Mouse (Mus musculus) G1E (cell line): Measurements from ENCODE around the gene Trim16. TPM values are rescaled to one million over a fixed set of nuclear protein-coding genes. Genes with fewer than 3 reads are reported as not detected.

Experiments used
- ATAC-seq: 2 replicates; pipeline ENCODE4 v1.8.0; 2016; ENCODE audit warnings: mild to moderate bottlenecking; ENCODE audit not compliant: insufficient number of reproducible peaks, poor library complexity, low FRiP score, severe bottlenecking; ENCODE audit errors: extremely low read depth
- DNase-seq: peaks from one replicate; pipeline ENCODE4 v3.0.0; 2012; ENCODE audit warnings: low spot score
- H3K27me3 ChIP-seq: 2 replicates; pipeline ENCODE4 v1.6.1; 2012; ENCODE audit warnings: mild to moderate bottlenecking, low read length, inconsistent platforms; ENCODE audit not compliant: insufficient read depth
- H3K36me3 ChIP-seq: replicated peaks from 2 replicates; pipeline ENCODE3; 2012; ENCODE audit warnings: mild to moderate bottlenecking, inconsistent platforms
- H3K4me1 ChIP-seq: 2 replicates; pipeline ENCODE4 v1.6.1; 2012; ENCODE audit warnings: low read depth, low read length, inconsistent platforms, mixed read lengths; ENCODE audit not compliant: insufficient read depth
- H3K4me3 ChIP-seq: 2 replicates; pipeline ENCODE4 v1.5.1; 2012; ENCODE audit warnings: low read depth, mild to moderate bottlenecking, inconsistent platforms, low read length, moderate library complexity, mixed read lengths
- H3K9me3 ChIP-seq: replicated peaks from 2 replicates; pipeline ENCODE4 v1.6.1; 2012; ENCODE audit warnings: inconsistent platforms
- CTCF ChIP-seq: IDR thresholded peaks from 2 replicates; pipeline ENCODE4 v1.5.1; 2012; ENCODE audit warnings: low read depth, low read length, inconsistent platforms, mixed read lengths
- GATA1 ChIP-seq: IDR thresholded peaks from 2 replicates; pipeline ENCODE4 v1.6.1; 2012; ENCODE audit warnings: borderline replicate concordance, low read length, inconsistent platforms, mixed read lengths
- GATA2 ChIP-seq: IDR thresholded peaks from 2 replicates; pipeline ENCODE4 v1.6.1; 2012; ENCODE audit warnings: low read depth, low read length, inconsistent platforms, borderline replicate concordance
- POLR2AphosphoS5 ChIP-seq: IDR thresholded peaks from 2 replicates; pipeline ENCODE4 v1.6.1; 2012; ENCODE audit warnings: low read depth, low read length, inconsistent platforms; ENCODE audit not compliant: insufficient replicate concordance
- TAL1 ChIP-seq: conservative IDR thresholded peaks from 2 replicates; pipeline ENCODE4 v1.6.1; 2012; ENCODE audit warnings: low read depth, low read length, inconsistent platforms, mixed read lengths
- polyA plus RNA-seq: library from polyadenylated mRNA; stranded (reverse); fragments of >175 nt; gene quantifications from 2 replicates; pipeline ENCODE4 v1.2.3, GENCODE M21; 2012
- total RNA-seq, 2 experiments: library from RNA; stranded (forward) in 1 of 2; stranded (reverse) in 1 of 2; fragments of 200-1000 nt in 1 of 2; fragments of >200 nt in 1 of 2; fragmentation: Nextera tagmentation in 1 of 2; gene quantifications; 2 replicates each; pipeline ENCODE4 v1.2.3; 2014 to 2017

The Trim16 gene
- total RNA-seq (2014; fragmentation: Nextera tagmentation), result not detected in 2 replicates
- 0.05 TPM in 1 of 2 replicates, not detected in the other for total RNA-seq (2017)
- polyA plus RNA-seq, result not detected in 2 replicates

DNA sequence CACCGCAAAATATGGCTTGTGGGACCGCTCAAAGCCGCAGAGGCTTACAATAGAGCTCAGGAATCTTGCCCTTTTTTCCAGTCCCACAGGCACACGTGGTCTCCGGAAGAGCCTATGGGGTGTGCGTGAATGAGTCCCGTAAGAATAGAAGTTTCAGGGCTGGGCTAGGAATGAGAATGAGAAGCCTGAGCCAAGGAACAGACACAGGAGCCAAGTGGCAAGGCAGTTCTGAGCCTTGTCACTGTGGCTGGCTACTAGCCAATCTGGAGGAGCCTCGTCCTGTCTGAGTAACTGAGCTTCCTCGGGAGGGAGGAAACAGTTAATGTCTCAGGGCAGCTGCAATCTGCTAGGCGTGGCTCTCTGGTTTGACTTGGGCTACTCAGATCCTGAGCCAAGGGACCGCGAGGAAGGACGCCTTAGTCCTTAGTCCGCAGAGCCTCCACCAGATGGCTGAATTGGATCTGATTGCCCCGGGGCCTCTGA is at the start of gene Trim16:
Trim16 (plus strand) TSS at position 173 of the 483 bp plus-strand sequence.
- ATAC-seq (no peak), DNase-seq (peak; percentile 12)
- TF ChIP-seq POLR2AphosphoS5, result no peak
- TF ChIP-seq GATA1, result no peak
- TF ChIP-seq GATA2, result no peak
- TF ChIP-seq CTCF, result no peak
- no peak for TF ChIP-seq TAL1
- Histone ChIP-seq H3K27me3 (peaks cover 5% of the 10 kb centered on the region), H3K36me3 (no peaks in the 10 kb centered on the region), H3K4me1 (no peaks in the 10 kb centered on the region), H3K9me3 (no peaks in the 10 kb centered on the region), H3K4me3 (peak within 1 kb of the TSS; percentile 42)

DNA sequence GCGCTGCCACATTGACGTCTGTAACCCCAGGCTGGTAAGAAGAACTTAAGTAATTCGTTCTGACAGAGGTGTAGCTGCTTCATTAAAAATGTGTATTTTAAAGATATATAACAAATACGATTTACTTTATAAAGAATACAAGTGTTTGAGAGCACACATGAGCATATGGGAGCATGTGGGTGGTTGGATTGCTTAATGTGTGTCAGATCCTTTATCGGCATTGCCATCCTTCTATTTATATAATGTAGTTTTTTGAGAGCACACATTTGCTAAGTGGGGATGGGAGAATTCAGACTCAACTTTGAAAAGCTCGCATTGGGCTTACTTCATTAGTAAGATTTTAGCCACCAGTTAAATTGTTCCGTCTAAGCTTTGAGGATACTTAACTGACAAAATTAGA is 43.5 kb upstream of the Trim16 start:
- no peak for TF ChIP-seq GATA1
- TF ChIP-seq CTCF, result no peak
- no peak for TF ChIP-seq TAL1
- no peak for TF ChIP-seq GATA2
- TF ChIP-seq POLR2AphosphoS5, result no peak
- Histone ChIP-seq H3K27me3 (no peaks in the 10 kb centered on the region), H3K4me1 (no peaks in the 10 kb centered on the region), H3K4me3 (no peak overlapping the region), H3K36me3 (no peaks in the 10 kb centered on the region), H3K9me3 (peaks cover 16% of the 10 kb centered on the region)
- ATAC-seq, result no peak
- no peak for DNase-seq

DNA sequence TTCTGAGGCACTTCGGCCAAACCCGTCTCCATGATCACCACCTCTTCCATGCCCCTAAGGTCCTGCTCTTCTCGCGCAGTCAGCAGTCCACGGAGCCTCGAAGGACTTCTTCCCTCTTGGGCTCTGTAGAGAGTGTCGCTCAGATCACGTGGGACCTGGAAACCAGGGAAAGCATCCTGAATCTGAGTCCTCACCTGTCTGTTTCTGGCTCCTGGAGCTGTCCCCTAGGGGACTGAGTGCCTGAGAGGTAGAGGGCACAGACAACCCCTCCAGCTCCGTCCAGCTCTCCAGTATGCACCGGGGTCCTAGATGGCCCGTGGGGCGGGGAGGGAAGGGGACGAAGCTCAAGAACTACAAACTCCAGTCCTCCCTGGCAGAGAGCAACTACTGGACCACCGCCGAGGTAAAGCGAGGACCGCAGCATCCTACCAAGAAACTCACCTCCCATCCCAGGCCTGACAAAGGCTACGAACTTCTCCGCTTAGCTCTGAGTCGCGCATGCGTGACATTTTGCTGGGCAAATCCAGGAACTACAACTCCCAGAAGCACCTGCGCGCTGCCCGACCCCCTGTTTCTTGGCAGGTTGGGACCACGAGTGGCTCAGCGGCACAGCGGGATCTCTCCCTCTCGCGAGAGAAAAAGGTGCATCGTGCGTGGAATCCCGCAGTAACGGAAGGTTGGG is 31.0 kb upstream of the Trim16 start, which contains the start of gene Zfp286:
Zfp286 (minus strand) TSS at position 528 of the 682 bp plus-strand sequence.
- no peaks in the 10 kb centered on the region for H3K4me1 ChIP-seq
- no peaks in the 10 kb centered on the region for H3K36me3 ChIP-seq
- ATAC-seq (no peak), DNase-seq (no peak)
- peaks cover 4% of the 10 kb centered on the region for H3K27me3 ChIP-seq
- no peaks in the 10 kb centered on the region for H3K9me3 ChIP-seq
- H3K4me3 ChIP-seq, result no peak within 1 kb of the TSS
- TF ChIP-seq GATA2 (no peak), TAL1 (no peak), GATA1 (no peak), POLR2AphosphoS5 (no peak), CTCF (no peak)

DNA sequence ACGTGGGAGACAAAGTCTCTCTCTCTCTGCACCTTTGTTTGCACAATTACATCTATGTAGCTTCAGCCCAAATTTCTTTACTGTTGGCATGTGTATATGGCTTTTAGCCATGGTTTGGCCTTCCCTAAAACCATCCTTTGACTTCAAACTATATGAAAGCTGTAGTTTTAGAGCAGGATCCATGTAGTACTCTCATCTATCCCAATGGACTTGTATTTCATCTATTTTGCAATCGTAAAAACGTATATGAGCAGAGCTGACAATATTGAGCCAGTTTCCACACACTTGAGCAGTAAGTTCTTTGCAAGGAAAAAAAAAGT is 30.5 kb upstream of the Trim16 start:
- ATAC-seq (no peak), DNase-seq (no peak)
- Histone ChIP-seq H3K27me3 (peaks cover 4% of the 10 kb centered on the region), H3K4me3 (no peak overlapping the region), H3K9me3 (no peaks in the 10 kb centered on the region), H3K36me3 (no peaks in the 10 kb centered on the region), H3K4me1 (no peaks in the 10 kb centered on the region)
- TF ChIP-seq POLR2AphosphoS5, result no peak
- TF ChIP-seq GATA1, result no peak
- no peak for TF ChIP-seq TAL1
- TF ChIP-seq CTCF, result no peak
- no peak for TF ChIP-seq GATA2

DNA sequence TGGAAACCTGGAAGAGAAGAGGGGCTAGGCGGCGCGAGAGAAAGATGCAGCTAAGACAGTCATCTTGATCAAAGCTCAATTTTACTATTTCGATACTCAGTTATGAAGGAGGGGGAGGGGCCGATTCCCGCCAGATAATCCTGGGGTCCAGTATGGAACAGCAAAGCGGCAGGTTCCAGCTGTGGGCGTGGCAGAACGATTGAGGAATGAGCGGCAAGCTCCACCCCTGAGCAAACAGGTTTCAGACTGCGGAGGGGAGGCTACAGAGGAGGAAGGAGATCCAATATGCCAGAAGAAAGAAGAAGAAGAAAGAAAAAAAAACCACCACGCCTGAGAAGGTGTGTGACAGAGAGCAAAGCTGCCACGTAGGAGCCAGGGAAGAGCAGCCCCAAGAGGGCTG is 15.9 kb upstream of the Trim16 start:
- TF ChIP-seq CTCF, result no peak
- no peak for TF ChIP-seq TAL1
- no peak overlapping the region for H3K4me3 ChIP-seq
- ATAC-seq, result no peak

DNA sequence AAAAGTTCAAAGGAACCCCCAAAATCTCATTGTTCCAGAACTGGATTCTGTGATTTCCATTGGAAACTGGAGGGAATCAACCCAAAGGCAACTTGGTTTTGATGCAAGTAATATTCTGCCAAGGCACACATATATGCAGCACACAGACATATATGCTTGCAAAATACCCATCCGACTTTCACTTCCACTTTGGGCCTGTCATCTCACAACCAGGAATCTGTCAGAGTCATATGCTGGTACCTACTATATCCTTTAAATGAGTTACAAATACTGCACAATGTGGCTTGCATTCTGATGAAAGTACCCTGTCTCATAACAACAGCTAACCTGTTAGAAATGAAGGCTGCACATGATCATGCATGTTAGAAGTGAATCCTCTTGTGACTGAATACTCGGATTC is 12.1 kb upstream of the Trim16 start:
- DNase-seq (no peak), ATAC-seq (no peak)
- H3K36me3 ChIP-seq, result no peaks in the 10 kb centered on the region
- H3K4me3 ChIP-seq, result no peak overlapping the region
- no peak for TF ChIP-seq CTCF
- no peak for TF ChIP-seq POLR2AphosphoS5
- TF ChIP-seq GATA2, result no peak
- TF ChIP-seq GATA1, result no peak
- TF ChIP-seq TAL1, result no peak
- peaks cover 3% of the 10 kb centered on the region; the same call in 1 of the 2 replicates for H3K27me3 ChIP-seq
- H3K9me3 ChIP-seq, result no peaks in the 10 kb centered on the region
- H3K4me1 ChIP-seq, result no peaks in the 10 kb centered on the region

More for the DNA sequence above, 15.9 kb upstream of the Trim16 start:
- Histone ChIP-seq H3K36me3 (no peaks in the 10 kb centered on the region), H3K9me3 (no peaks in the 10 kb centered on the region), H3K4me1 (no peaks in the 10 kb centered on the region), H3K27me3 (peaks cover 3% of the 10 kb centered on the region; the same call in 1 of the 2 replicates)
- DNase-seq, result no peak
